Mouse (Mus musculus): ENCODE results near the gene Tmub1. TPM values are rescaled to one million over a fixed set of nuclear protein-coding genes. Genes with fewer than 3 reads are reported as not detected.
A peak's percentile ranks its signal among the peaks of the same experiment; 100 is the strongest.

Gene Tmub1
- 74.6 and 78.4 TPM in 2 replicates for total RNA-seq (2014; rRNA removed)
- polyA plus RNA-seq (2015; fragmentation: Nextera tagmentation; extraction: Ambion mirVana) = 50.0 and 51.2 TPM in 2 replicates

DNA sequence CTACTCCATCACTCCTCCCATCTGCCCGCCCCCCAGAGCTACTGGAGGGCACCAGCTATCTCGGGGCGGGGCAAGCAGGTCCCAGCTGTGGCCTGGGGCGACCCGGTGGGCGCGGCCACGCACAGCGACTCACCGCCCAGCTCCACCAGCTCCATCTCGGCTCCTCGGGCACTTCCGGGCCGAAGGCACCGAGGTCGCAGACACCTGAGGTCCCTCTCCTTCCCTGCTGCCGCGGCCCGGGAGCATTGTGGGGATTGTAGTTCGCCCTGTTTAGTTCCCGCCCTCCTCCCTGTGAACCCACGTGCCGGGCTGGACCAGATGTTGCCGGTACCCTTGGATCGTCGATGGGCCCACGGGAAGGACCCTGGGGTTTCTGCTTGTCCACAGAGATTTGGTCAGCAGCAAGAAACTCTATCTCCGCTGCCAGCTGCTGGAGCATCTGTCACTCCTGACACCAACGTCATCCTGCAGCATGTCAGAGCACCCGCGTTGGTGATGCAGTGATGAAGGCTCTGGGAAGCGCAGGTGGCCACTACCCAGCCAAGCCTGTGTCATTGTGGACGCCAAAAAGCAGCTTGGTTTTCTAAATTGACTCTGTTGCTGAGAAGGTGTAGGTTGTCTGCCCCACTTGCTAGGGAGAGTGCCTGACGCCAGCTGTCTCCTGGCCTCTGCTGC is at the start of gene Tmub1:
TSS of gene Tmub1 (minus strand) at position 231 of the 675 bp plus-strand sequence.
- Histone ChIP-seq H3K27ac (peak within 1 kb of the TSS; percentile 71; the same call in 1 of the 2 replicates), H3K4me1 (ENCODE audit: insufficient read depth, low read length) (peaks cover 13% of the 10 kb centered on the region), H3K36me3 (ENCODE audit: insufficient read depth, low read length) (peaks cover under 1% of the 10 kb centered on the region; the same call in 1 of the 2 replicates), H3K27me3 (ENCODE audit: insufficient read depth, low read length) (no peaks in the 10 kb centered on the region), H3K9me3 (ENCODE audit: low read length) (no peaks in the 10 kb centered on the region), H3K4me2 (ENCODE audit: low read depth, low read length) (peak within 1 kb of the TSS; percentile 80), H3K4me3 (ENCODE audit: low read length) (peak within 1 kb of the TSS; percentile 65), H3K9ac (replicated peaks; ENCODE audit: low read length) (peak within 1 kb of the TSS; percentile 59)
- DNase-seq (ENCODE audit: low spot score) (peak; percentile 85), ATAC-seq (peak; percentile 67)
- no peak for TF ChIP-seq CTCF (IDR thresholded peaks at IDR 0.05; ENCODE audit: low read depth)
- 2% methylated on average over 34 of the region's 34 CpGs for WGBS

GRCm38 (mm10) chr5:24496756-24497155 is 49.1 kb upstream of the Tmub1 start:
- Histone ChIP-seq H3K27me3 (ENCODE audit: insufficient read depth, low read length) (no peaks in the 10 kb centered on the region), H3K4me1 (ENCODE audit: insufficient read depth, low read length) (no peaks in the 10 kb centered on the region), H3K4me3 (ENCODE audit: low read length) (no peak overlapping the region), H3K27ac (no peak overlapping the region), H3K36me3 (ENCODE audit: insufficient read depth, low read length) (peaks cover 52% of the 10 kb centered on the region; the same call in 1 of the 2 replicates), H3K9me3 (ENCODE audit: low read length) (no peaks in the 10 kb centered on the region), H3K4me2 (ENCODE audit: low read depth, low read length) (no peak overlapping the region), H3K9ac (replicated peaks; ENCODE audit: low read length) (no peak overlapping the region)
- DNase-seq (ENCODE audit: low spot score) (no peak), ATAC-seq (no peak)
- no peak for TF ChIP-seq CTCF (IDR thresholded peaks at IDR 0.05; ENCODE audit: low read depth)
- 31% methylated on average over 6 of the region's 6 CpGs for WGBS

DNA sequence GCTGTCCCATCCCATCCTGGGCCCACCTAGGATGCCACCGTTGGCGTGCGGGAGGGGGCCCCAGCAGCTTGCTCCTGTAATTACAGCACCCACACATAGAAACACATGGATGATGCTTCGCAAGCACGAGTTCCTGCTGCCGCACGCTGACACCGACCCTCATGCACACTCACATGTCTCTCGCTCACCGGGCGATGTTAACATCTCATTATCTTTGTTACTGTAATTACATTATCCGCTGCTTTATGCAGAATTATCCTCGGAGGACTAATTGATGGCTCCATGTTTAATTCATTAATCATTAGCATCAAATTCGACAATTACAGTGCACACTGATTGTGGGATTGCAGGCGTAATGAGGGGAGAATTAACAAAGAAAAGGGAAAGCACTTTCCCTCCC is 47.4 kb upstream of the Tmub1 start:
- Histone ChIP-seq H3K4me2 (ENCODE audit: low read depth, low read length) (no peak overlapping the region), H3K4me3 (ENCODE audit: low read length) (no peak overlapping the region), H3K36me3 (ENCODE audit: insufficient read depth, low read length) (peaks cover 52% of the 10 kb centered on the region), H3K27ac (no peak overlapping the region), H3K4me1 (ENCODE audit: insufficient read depth, low read length) (no peaks in the 10 kb centered on the region), H3K9ac (replicated peaks; ENCODE audit: low read length) (no peak overlapping the region), H3K27me3 (ENCODE audit: insufficient read depth, low read length) (no peaks in the 10 kb centered on the region), H3K9me3 (ENCODE audit: low read length) (no peaks in the 10 kb centered on the region)
- no peak for ATAC-seq
- DNase-seq (ENCODE audit: low spot score) = no peak
- TF ChIP-seq CTCF (IDR thresholded peaks at IDR 0.05; ENCODE audit: low read depth) = no peak
- 48% methylated on average over 15 of the region's 15 CpGs for WGBS

- ATAC-seq (no peak), DNase-seq (ENCODE audit: low spot score) (no peak)
- WGBS = 73% methylated on average over 16 of the region's 16 CpGs
- Histone ChIP-seq H3K9me3 (ENCODE audit: low read length) (no peaks in the 10 kb centered on the region), H3K27ac (no peak overlapping the region), H3K36me3 (ENCODE audit: insufficient read depth, low read length) (peaks cover 56% of the 10 kb centered on the region), H3K27me3 (ENCODE audit: insufficient read depth, low read length) (no peaks in the 10 kb centered on the region), H3K4me3 (ENCODE audit: low read length) (no peak overlapping the region), H3K4me1 (ENCODE audit: insufficient read depth, low read length) (no peaks in the 10 kb centered on the region), H3K4me2 (ENCODE audit: low read depth, low read length) (no peak overlapping the region), H3K9ac (replicated peaks; ENCODE audit: low read length) (no peak overlapping the region)
- no peak for TF ChIP-seq CTCF (IDR thresholded peaks at IDR 0.05; ENCODE audit: low read depth)
Observed at GRCm38 (mm10) chr5:24492546-24493285, 45.1 kb upstream of the Tmub1 start.

DNA sequence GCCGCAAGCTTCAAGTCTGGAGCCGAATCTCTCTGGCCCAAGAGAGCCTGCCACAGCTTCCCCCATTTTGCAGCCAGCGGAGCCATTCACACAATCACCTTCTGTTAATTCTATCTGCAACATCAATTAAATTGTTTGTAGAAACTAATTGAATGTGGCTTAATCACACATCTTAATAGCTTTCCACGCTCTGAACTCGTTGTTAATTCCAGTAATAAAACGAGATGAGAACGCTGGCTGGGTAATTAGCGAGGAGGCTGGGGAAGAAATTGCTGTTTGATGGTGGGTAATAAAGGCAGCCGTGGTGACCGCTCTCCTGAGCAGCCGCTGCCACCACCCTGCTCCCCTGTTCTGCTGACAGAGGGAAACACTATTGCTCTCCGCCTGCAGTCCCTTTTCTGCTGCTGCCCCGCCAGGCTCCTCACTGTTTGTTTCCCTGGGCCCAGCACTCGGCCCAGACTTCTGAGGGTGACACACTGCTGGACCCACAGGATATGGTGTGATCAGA is 42.8 kb upstream of the Tmub1 start:
- no peak overlapping the region for H3K4me2 ChIP-seq (ENCODE audit: low read depth, low read length)
- H3K27me3 ChIP-seq (ENCODE audit: insufficient read depth, low read length) = no peaks in the 10 kb centered on the region
- peaks cover 12% of the 10 kb centered on the region for H3K4me1 ChIP-seq (ENCODE audit: insufficient read depth, low read length)
- no peak; the same call in 1 of the 2 replicates for ATAC-seq
- H3K4me3 ChIP-seq (ENCODE audit: low read length) = no peak overlapping the region
- no peak for TF ChIP-seq CTCF (IDR thresholded peaks at IDR 0.05; ENCODE audit: low read depth)
- H3K27ac ChIP-seq = no peak overlapping the region
- H3K9me3 ChIP-seq (ENCODE audit: low read length) = no peaks in the 10 kb centered on the region
- H3K36me3 ChIP-seq (ENCODE audit: insufficient read depth, low read length) = peaks cover 57% of the 10 kb centered on the region
- H3K9ac ChIP-seq (replicated peaks; ENCODE audit: low read length) = no peak overlapping the region
- WGBS = 71% methylated on average over 14 of the region's 14 CpGs
- DNase-seq (ENCODE audit: low spot score) = peak; percentile 57

DNA sequence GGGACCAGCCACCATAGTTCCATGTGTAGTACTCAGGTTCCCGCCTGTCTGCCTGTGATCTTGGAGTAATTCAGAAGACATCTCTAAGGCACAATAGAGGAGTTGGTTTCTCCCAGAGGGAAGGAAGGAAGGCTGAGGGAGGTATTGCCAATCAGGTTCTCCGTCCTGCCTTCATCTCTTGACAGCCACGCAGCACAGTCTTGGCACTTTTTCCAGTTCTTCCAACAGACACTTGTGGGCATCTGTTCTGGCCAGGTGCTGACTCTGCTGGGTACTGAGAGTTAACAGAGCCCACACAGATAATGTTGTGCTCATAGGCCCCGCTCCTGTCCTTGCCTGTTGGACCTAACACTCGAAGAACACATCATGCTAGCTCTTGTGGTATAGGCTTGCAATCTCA is 39.1 kb upstream of the Tmub1 start:
- no peak for TF ChIP-seq CTCF (IDR thresholded peaks at IDR 0.05; ENCODE audit: low read depth)
- WGBS = 69% methylated on average over 5 of the region's 5 CpGs
- H3K9me3 ChIP-seq (ENCODE audit: low read length) = no peaks in the 10 kb centered on the region

More for the DNA sequence above, 39.1 kb upstream of the Tmub1 start:
- no peak overlapping the region for H3K9ac ChIP-seq (replicated peaks; ENCODE audit: low read length)
- H3K4me3 ChIP-seq (ENCODE audit: low read length) = no peak overlapping the region
- H3K4me1 ChIP-seq (ENCODE audit: insufficient read depth, low read length) = peaks cover 20% of the 10 kb centered on the region
- DNase-seq (ENCODE audit: low spot score) (no peak), ATAC-seq (no peak)
- H3K4me2 ChIP-seq (ENCODE audit: low read depth, low read length) = no peak overlapping the region
- peak overlapping the region; percentile 27; the same call in 1 of the 2 replicates for H3K27ac ChIP-seq
- H3K27me3 ChIP-seq (ENCODE audit: insufficient read depth, low read length) = no peaks in the 10 kb centered on the region
- H3K36me3 ChIP-seq (ENCODE audit: insufficient read depth, low read length) = peaks cover 49% of the 10 kb centered on the region

All from hindbrain, postnatal 0 days (tissue).